Mouse (Mus musculus): ENCODE data around the gene Adarb2. TPM values are rescaled to one million over a fixed set of nuclear protein-coding genes. Genes with fewer than 3 reads are reported as not detected.
"Not testable (repeated sequence)": the region's sequence is repeated elsewhere in the genome, so short reads cannot be mapped to it uniquely, and the experiment has no call there.

Adarb2 gene
- polyA plus RNA-seq, 1 experiment: not detected

DNA sequence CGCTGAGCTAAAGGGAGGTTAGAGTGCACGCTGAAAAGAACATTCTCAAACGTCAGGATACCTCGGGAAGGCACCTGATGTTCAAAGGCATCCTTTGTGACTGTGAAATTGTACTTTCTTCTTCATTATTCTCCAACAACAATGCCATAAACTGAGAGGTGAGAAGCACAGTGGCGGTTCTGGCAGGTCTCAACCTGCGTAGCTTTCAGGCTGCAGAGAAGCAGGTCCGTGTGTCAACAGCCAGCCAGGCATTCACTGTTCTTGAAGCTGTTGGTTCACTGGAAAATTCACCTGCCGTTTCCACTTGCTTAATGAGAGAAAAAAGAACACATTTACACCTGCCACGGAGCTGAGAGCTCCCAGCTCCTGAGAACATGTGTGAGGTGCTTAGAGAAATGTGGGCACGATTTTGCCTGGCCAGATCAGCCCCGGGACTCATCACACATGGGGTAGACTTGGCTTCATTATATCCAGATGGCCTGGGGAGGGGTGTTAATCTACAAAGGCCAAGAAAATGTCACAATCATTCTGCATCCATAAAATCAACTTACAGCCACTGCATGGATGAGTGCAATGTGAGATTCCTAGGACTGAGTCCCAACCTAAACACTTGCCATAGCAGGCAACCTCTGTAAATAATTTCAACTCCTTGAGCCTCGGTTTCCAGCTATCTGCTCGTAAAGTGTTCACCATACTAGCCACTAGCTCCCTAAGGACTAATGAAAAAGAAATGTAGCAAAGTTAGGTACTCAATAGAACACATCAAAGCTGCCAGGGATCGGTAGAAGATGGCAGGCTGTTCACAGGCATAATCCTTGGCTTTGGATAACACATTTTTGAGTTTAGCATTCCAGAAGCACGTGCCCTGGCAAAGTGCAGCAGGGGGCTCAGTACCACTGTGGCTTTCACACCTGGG lies 364.7 kb downstream of the Adarb2 start:
- no peak for DNase-seq (ENCODE audit: low read depth, low spot score)
- WGBS: 64% methylated on average over 15 of the region's 15 CpGs

DNA sequence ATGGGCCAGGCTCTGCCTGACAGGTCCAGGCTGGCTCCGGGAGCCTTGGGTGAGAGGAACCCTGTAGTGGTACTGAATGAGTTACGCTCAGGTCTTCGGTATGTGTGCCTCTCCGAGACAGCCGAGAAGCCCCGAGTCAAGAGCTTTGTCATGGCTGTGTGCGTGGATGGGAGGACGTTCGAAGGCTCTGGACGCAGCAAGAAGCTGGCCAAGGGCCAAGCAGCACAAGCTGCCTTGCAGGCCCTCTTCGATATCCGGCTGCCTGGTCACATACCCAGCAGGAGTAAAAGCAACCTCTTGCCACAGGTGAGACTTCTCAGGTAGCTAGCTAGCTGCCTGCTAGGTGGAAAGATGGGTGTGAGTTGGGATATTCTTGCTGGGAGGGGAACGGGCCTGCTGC lies 367.6 kb downstream of the Adarb2 start:
- no peak for DNase-seq (ENCODE audit: low read depth, low spot score)
- WGBS: 80% methylated on average over 13 of the region's 13 CpGs

DNA sequence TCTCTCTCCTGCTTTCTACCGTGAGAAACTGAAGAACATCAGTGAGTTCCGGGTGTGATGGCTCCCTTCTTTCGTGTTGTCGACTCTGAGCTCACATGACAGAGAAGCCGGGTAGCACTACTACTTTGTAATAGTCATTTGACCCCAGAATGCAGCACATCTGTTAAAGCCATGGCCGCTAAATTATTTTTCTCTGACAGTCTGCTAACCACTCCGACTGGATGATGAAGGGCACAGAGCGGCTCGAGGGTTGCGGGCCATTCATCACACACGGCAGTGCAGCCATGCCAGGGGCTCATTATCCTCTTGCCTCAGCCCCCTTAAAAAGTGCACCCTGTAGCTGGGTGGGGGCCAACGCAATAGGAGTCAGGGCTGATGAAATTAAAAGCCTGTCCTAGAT lies 371.2 kb downstream of the Adarb2 start:
- 82% methylated on average over 12 of the region's 12 CpGs for WGBS
- no peak for DNase-seq (ENCODE audit: low read depth, low spot score)

DNA sequence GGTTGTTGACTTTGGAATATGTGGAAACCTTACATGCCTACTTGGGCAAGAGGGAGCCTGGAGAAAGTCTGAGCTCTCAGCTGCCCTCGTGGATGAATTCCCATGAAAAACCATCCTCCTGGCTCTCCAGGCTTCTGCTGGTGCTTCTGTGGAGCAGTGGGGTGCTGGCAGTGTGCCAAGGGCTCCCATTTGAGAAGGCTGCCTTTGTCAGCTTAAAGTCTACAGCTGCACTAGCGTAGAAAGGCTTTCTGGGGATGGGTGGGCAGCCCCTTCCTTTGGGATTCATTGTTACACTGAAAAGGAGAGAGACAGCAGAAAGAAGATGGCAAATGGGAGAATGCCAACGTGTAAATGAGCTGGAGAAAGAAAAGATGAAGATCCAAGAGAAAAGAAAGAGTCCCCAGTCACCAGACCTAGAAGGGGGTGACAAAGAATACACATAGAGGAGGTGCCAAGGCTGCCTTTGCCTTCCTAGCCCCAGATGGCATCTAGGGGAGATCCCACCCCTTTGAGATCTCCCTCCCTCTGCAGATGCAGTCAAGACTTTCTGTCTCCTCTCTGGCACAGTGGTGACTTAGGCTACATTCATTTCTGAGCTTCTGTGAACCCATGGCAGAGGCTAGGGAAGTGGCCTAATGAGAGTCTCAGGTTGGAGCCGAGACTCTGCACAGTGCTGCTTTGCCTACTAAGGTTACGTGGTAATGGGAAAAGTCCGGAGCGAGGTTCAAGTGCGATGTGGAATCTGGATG lies 381.8 kb downstream of the Adarb2 start:
- DNase-seq (ENCODE audit: low read depth, low spot score): no peak
- WGBS: 73% methylated on average over 8 of the region's 8 CpGs

DNA sequence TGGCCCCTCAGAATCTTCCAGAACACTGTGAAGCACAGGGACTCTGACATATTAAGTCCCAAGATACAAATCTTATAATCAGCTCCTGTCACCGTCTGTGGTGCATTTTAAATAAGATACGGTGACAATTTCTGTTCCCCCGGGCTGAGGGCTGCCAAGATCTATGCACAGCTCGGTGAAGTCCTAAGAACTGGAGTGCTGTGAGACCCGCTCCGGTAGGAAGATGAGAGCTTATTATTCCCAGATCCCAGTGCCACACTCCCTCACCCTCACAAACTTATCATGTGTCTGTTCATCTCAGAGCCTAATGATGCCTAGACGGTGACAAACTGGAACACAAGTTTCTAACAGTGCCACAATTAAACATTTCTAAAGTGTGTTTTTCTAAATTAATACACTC lies 384.8 kb downstream of the Adarb2 start:
- no peak for DNase-seq (ENCODE audit: low read depth, low spot score)
- 91% methylated on average over 7 of the region's 7 CpGs for WGBS

DNA sequence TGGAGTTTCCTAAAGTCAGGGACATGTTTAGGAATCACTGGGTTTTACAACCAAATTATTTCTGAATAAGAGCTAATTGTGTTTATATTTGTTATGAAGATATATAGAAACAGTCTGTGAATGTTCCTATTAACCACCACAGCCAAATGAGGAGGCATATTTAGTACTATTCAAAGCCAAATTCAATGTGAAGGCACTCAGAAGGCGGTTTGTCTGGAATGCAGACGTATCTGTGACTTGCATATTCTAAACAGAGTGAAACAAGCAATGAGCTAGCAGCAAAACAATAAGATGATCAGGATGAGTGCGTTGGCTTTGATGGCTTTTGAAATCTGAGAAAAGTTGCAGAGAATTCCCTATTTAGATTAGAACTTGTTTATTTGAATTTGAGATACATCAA lies 387.8 kb downstream of the Adarb2 start:
- 73% methylated on average over 3 of the region's 3 CpGs for WGBS
- no peak for DNase-seq (ENCODE audit: low read depth, low spot score)

DNA sequence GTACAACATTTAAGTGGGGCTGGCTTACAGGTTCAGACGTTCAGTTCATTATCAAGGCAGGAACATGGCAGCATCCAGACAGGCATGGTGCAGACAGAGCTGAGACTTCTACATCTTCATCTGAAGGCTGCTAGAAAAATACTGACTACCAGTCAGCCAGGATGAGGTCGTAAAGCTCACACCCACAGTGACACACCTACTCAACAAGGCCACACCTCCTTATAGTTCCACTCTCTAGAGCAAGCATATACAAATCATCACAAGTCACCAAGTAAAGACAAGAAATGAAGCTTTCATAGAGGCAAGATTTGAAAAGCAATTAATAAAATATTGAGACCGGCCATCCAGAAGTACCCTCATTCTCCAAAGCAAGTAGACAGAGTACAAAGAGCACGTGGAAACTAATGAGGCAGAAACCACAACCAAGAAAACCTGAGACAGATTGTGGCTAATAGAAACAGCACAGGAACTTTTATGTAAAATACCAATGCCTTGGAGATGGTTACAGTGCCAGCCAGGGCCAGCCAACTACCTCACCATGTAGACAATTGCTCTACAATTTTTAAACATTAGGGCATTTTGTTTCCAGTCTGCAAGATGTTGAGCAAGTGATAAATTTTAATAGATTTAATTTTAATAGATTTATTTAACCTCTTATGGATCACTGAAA lies 394.4 kb downstream of the Adarb2 start:
- 64% methylated on average over 4 of the region's 4 CpGs for WGBS
- DNase-seq (ENCODE audit: low read depth, low spot score): no peak

DNA sequence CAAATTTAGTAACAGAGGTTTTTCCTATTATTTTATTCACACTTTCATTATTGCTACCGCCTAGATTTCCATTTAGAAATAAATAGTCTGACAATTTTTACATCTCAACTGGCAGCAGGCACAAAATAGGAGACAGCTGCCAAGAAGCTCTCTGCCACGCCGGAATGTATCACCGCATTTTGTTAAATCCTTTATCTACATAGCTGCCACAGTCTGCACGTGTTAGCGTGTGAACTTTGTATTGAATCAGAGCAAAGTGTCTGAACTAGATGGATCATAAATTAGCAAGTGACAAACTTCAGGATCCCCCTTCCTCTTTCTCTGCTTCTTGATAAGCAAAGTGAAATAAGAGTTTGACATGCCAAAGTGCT lies 395.0 kb downstream of the Adarb2 start:
- WGBS: 72% methylated on average over 6 of the region's 6 CpGs
- no peak for DNase-seq (ENCODE audit: low read depth, low spot score)

DNA sequence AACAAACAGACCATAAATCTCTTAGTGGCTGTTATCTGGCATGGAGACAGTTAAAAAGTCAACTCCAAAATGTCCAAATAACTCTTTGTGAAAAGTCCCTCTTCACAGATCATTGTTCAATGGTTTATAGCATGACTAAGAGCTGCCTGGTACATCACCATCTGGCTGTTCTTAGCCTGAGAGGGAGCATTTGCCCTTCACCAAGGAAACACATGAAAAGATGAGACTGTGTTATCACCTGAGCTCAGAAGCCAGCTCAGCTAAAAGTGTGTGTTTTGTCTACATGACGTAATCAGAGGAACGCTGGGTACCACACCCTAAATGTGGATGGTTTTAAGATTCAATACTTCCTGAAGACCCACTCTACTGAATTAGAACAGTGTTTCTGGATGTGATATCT lies 403.0 kb downstream of the Adarb2 start:
- 49% methylated on average over 2 of the region's 2 CpGs for WGBS
- no peak for DNase-seq (ENCODE audit: low read depth, low spot score)

DNA sequence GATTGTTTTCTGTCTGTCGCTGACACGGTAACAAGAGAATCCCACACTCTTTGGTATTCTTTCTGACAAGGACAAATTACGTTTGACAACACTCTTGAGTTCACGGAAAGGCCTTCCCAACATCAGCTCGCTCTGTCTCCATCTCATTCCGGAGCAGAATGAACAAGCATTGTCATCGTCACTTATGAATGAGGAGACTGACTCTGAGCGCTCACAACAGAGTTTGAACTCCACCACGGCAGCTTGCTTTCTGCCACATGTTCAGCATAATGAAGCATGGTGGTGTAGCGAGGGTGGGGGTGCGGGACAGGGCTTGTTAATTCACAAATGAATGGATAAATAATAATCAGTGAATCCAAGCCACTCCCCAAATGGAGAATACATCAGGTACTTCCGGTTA lies 405.4 kb downstream of the Adarb2 start:
- WGBS: 84% methylated on average over 12 of the region's 12 CpGs
- no peak for DNase-seq (ENCODE audit: low read depth, low spot score)

DNA sequence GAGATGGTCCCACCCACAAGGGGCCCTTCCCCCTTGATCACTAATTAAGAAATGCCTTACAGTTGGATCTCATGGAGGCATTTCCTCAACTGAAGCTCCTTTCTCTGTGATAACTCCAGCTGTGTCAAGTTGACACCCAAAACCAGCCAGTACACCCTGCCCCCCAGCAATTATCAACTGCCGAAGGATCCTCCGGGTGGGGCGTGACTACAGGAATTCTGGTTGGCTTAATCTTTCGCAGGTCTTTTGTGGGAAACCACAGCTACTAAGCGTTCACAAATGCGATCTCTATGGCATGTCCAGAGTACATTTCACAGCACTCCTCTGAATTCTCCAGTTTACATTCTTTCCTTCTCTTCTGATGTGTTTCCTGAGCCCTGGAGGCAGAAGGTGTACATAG lies 406.3 kb downstream of the Adarb2 start:
- DNase-seq (ENCODE audit: low read depth, low spot score): not testable (repeated sequence)
- WGBS: 85% methylated on average over 6 of the region's 6 CpGs

DNA sequence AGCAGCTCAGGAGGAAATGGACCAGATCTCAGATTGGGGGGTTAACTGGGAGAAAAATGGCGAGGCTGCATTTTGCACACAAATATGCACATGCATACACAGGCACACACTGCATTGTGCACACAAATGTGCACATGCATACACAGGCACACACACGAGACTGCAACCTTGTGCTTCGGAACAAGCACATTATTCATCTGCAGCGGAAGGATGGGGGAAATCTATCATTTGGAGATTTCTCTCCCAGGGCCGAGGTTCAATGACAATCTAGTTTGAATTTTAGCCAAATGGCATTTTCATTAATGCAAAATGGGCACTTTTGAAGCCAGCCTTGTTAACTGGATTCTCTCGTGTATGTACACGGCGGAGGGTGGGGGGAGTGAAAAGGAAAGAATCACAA lies 408.3 kb downstream of the Adarb2 start:
- 83% methylated on average over 8 of the region's 8 CpGs for WGBS
- no peak for DNase-seq (ENCODE audit: low read depth, low spot score)

DNA sequence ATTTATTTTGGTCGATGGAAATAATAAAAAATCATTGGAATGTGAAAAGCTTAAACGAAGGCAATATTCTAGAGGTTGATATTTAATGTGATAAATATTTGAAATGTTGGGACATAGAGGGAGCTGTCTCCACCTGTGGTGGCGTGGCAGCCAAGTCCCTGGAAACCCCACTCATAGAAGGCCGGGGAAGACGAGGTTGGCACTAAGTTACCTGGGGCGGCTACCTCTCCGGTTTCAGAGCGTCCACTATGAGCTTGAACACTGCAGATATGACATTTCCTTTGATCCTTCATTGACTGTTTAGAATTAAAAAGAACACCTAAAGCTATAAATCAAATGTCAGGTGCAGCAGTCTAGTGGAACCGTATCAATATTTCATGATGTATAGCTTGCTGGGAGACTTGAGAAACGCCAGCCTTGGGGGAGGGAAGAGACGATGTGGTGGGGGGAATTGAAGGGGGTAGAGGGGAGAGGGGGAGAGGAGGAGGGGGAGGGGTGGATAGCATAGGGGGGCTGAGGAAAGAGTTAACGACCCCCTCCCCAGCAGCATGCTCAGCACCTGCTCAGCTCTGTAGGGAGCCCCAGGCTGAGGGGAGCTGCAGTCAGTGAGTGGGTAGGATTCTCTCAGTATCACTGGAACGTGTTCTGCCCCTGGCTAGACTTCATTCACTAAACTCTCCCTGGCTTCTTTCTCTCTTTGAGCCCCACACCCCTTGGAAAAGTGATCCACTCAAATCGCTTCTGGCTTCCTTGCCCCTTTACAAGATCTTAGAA lies 410.1 kb downstream of the Adarb2 start:
- DNase-seq (ENCODE audit: low read depth, low spot score): no peak
- WGBS: 73% methylated on average over 14 of the region's 14 CpGs

DNA sequence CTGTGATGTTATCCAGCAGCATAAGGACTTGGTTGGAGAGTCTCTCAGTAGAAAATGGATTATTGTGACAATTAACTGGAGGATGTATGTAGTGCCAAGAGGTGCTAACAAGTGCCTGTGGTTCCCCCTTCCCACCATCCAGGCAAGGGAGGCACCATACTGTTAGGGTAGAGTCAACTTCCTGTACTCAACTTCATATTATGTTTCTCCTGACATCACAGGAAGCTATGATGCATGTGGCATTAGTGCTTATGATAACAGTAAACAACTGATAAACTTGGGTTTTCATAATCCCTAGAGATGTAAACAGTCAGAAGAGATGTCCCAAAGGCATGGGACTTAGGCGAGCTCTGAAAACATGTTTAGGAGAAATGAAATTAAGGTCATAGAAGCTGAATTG lies 414.0 kb downstream of the Adarb2 start:
- WGBS: 69% methylated on average over 1 of the region's 1 CpGs

DNA sequence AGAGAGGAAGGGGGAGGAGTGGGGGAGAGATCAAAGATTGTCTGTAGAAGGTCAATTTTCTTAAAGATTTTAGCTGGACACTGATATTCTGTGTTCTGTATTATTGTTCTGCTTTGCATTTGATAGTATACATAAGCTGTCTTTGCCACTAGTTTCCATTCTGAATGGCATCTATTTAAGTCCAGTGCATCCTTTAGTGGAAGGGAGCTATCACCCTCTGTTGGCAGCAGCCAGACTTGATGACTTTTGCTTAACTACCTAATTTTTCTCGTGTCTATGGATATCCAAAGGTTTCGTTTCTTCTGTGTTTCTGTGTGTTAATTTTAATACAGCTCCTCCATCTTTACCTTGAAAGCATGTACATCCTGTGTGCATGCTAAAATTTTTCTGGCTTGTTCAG lies 419.6 kb downstream of the Adarb2 start:
- WGBS: 79% methylated on average over 2 of the region's 2 CpGs
- DNase-seq (ENCODE audit: low read depth, low spot score): no peak

More for the DNA sequence above, 414.0 kb downstream of the Adarb2 start:
- no peak for DNase-seq (ENCODE audit: low read depth, low spot score)

DNA sequence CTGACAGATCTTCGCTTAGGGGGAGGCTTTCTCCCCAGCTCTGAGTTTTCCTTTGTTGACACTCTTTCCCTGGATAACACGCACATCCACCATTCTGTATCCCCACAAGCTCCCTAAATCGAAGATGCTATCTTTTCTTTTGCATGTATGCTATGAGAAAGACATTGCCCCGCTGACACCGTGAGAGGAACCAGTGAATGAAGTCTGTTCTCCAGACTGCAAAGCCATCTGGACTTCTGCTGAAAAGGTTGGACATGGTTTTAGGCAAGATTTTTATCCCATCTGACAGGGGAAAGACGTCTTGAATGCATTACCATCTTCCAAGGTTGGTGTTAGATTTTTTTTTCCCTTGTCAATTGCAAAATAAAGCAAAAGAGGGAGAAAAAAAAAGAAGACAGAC lies 426.9 kb downstream of the Adarb2 start:
- no peak for DNase-seq (ENCODE audit: low read depth, low spot score)
- 80% methylated on average over 6 of the region's 6 CpGs for WGBS

DNA sequence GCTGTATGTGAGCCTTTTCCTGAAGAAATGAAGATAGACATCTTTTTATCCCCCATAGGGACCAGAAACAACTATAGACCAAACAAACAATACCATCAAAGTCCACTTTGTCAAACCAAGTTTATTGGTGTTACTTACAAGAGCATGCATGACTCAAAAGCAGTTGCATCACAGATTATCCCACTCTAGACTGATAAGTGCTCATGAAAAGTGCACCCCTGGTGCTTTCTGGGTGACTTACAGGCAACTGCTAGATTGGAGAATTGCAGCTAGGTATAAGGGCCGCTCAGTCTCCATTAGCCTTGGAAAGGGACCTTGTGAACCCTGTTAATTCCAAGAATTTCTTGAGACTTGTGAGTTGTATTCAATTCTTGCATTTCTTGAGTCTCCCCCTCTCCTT lies 429.0 kb downstream of the Adarb2 start:
- 91% methylated on average over 1 of the region's 1 CpGs for WGBS
- no peak for DNase-seq (ENCODE audit: low read depth, low spot score)

DNA sequence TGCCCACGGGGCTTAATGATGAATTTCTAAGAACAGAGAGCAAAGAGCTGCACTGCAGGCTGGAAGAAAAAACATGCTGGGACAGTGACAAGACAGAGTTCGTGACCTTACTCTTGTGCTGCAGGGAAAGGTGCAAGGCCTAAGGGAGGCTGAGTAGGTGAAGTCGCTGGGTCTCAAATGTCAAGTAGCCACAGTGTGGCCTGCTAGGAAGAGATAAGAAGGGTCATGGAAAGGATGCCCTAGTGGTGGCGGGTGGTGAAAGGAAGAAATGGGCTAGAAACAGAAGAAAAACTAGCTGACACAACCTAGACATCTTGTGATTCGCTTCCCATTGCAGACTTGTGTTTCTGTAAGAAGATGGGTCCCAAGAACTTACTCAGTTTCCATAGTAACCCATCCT lies 429.4 kb downstream of the Adarb2 start:
- no peak for DNase-seq (ENCODE audit: low read depth, low spot score)
- WGBS: 66% methylated on average over 5 of the region's 5 CpGs

DNA sequence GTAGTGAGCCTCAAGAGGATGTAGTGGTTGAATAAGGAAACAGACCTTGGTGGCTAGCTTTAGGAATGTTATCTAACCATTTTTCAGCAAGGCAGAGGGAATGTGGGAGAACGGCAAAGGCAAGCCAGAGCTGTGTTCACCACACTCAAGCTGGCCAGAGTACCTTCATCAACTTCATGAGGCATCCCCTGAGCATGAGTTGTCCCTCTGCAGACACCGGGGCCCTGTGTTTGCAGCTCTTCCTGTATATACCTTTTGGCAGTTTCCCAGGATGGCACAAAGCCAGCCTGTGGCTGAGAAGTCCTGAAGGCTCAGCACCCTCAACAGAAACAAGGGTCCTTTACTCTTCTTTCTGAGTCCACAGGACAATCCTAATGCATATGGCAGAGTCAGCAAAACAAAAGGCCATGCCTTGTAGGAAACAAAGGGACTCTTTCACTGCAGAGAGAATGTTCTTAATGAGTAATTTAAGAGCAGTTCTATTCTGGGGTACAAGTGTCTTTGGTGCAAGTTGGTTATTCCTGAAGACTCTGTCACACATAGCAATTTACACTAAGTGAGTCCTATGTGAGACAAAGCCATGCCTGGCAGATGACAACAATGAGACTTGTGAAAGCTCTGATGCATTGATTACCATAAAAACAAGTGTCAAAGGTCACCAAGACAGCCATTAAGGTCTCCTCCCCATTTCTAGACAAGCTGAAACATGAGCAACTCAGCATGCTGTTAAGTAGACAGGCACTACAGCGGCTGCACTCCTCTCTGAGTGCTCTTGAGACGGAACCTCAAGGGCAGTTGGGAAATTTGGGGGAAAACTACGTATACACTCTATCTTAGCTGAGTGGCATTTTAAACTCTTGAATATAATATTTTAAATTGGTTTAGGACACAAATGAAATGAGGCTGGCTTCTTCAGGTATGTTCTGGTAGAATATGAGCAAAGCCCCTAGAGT lies 431.0 kb downstream of the Adarb2 start:
- 68% methylated on average over 5 of the region's 5 CpGs for WGBS
- DNase-seq (ENCODE audit: low read depth, low spot score): no peak

Measured in large intestine, adult 2 months (tissue).